Mouse (Mus musculus) MEL (cell line): ENCODE measurements around the gene Kalrn.

Source experiments
- BHLHE40 ChIP-seq: IDR thresholded peaks from 2 replicates; pipeline ENCODE4 v1.6.1; 2012; ENCODE audit warnings: low read depth, mild to moderate bottlenecking, inconsistent platforms, low read length, improper control_type of control experiment, borderline replicate concordance
- CHD2 ChIP-seq: IDR thresholded peaks from 2 replicates; pipeline ENCODE4 v1.6.1; 2011; ENCODE audit warnings: low read length, improper control_type of control experiment
- CTCF ChIP-seq, 3 experiments: IDR thresholded peaks in 2 of 3; conservative IDR thresholded peaks in 1 of 3; 2 replicates each; pipeline ENCODE4 v1.5.1; 2011 to 2012; ENCODE audit warnings: low read length in 3 of 3, low read depth in 2 of 3, mild to moderate bottlenecking in 2 of 3, improper control_type of control experiment in 1 of 3, inconsistent platforms in 1 of 3, mixed read lengths in 1 of 3, moderate library complexity in 1 of 3; ENCODE audit not compliant: control insufficient read depth in 1 of 3, insufficient read depth in 1 of 3, poor library complexity in 1 of 3, severe bottlenecking in 1 of 3
- EP300 ChIP-seq, 2 experiments: IDR thresholded peaks; 2 replicates each; pipeline ENCODE4 v1.6.1; 2011; ENCODE audit warnings: improper control_type of control experiment in 2 of 2, low read length in 2 of 2, low read depth in 1 of 2, mild to moderate bottlenecking in 1 of 2
- POLR2A ChIP-seq, 2 experiments: IDR thresholded peaks; 2 replicates each; pipeline ENCODE4 v1.6.1; 2011 to 2012; ENCODE audit warnings: low read length in 2 of 2, mild to moderate bottlenecking in 2 of 2, control low read depth in 1 of 2, improper control_type of control experiment in 1 of 2, low read depth in 1 of 2, moderate library complexity in 1 of 2; ENCODE audit not compliant: control insufficient read depth in 1 of 2, insufficient read depth in 1 of 2, poor library complexity in 1 of 2
- SIN3A ChIP-seq: IDR thresholded peaks from 2 replicates; pipeline ENCODE4 v1.6.1; 2012; ENCODE audit warnings: low read length, improper control_type of control experiment, inconsistent platforms
- SMC3 ChIP-seq: IDR thresholded peaks from 2 replicates; pipeline ENCODE4 v1.6.1; 2011; ENCODE audit warnings: low read depth, low read length, improper control_type of control experiment
- USF2 ChIP-seq, 2 experiments: IDR thresholded peaks; 2 replicates each; pipeline ENCODE4 v1.6.1; 2011 to 2012; ENCODE audit warnings: improper control_type of control experiment in 2 of 2, low read length in 2 of 2, borderline replicate concordance in 1 of 2, inconsistent platforms in 1 of 2, low read depth in 1 of 2, mild to moderate bottlenecking in 1 of 2; ENCODE audit not compliant: insufficient read depth in 1 of 2

GRCm38 (mm10) chr16:34342369-34343160, 230.8 kb downstream of the Kalrn start:
- TF ChIP-seq EP300 (IDR thresholded peaks at IDR 0.05; ENCODE audit: low read depth in 1 of 2, low read length in 2 of 2) (peak; percentile 80 to 89), USF2 (IDR thresholded peaks at IDR 0.05; ENCODE audit: borderline replicate concordance in 1 of 2, insufficient read depth in 1 of 2, low read depth in 1 of 2, low read length in 2 of 2) (no peak), CTCF (IDR thresholded peaks at IDR 0.05 in 2 of 3, conservative IDR thresholded peaks at IDR 0.05 in 1 of 3; ENCODE audit: control insufficient read depth in 1 of 3, insufficient read depth in 1 of 3, low read depth in 2 of 3, low read length in 3 of 3, poor library complexity in 1 of 3, severe bottlenecking in 1 of 3) (no peak), POLR2A (IDR thresholded peaks at IDR 0.05; ENCODE audit: control insufficient read depth in 1 of 2, insufficient read depth in 1 of 2, low read depth in 1 of 2, low read length in 2 of 2, poor library complexity in 1 of 2) (no peak), SMC3 (no peak), CHD2 (no peak), SIN3A (0 out of 2 replicates have a peak, but pooled peaks have one; percentile 22), BHLHE40 (no peak)
